In the genomic region with DNA sequence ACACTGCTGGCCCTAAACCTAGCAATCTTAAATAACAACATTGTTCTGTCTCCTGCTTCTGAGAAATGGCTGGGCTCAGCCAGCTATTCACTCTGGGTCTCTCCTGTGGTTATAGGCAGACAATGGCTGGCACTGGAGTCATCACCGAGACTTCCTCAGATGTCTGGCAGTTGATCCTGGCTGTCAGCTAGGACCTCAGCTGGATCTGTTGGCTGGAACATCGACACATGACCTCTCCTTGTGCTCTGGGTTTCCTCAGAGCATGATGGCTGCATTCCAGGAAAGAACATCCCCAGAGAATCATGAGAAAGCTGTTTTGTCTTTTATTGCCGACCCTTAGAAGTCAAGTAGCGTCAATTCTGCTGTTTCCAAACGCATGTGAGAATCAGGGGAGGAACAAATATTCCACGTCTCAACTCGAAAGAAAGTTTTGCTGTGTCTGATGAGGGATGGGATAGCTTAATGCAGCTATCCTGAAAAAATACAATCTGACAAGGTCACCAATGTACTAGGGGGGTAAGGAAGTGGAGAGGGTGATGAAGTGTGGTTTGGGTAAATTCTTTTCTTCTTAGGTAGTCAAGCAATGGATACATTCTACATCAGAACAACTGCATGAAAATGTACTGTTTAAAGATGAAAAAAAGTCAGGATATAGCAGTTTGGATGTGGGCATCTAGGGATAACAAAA, we compare ENCODE assay signal across 9 mouse cellular contexts.
A peak's percentile ranks its signal among the peaks of the same experiment; 100 is the strongest.
DNase-seq lines count a peak whose midpoint lies in the region; ATAC-seq lines count a peak whose summit lies in the region.
"Had no signal": no experiment of that assay in that cellular context is flagged by ENCODE, and none has a peak within 500 bp of the region (broad histone marks: within the 10 kb centered on the region; RNA-seq: fewer than 3 reads in every experiment).

No protein-coding gene starts in this region.

- ATAC-seq in kidney, embryonic 14.5 days (ENCODE audit: low FRiP score, low TSS enrichment) = no peak
- ATAC-seq in neural tube, embryonic 15.5 days (ENCODE audit: low FRiP score) = peak; percentile 59; the same call in 1 of the 2 replicates
- no peak for ATAC-seq in CD4-positive, CD25-positive, alpha-beta regulatory T cell, adult 4 months
- no peak for ATAC-seq in liver, embryonic 12.5 days

- H3K4me2 ChIP-seq in kidney, embryonic 14.5 days (replicated peaks; ENCODE audit: low read depth, low read length) = no peak overlapping the region
- no peak overlapping the region for H3K4me2 ChIP-seq in neural tube, embryonic 15.5 days
- H3K4me2 ChIP-seq in liver, embryonic 12.5 days = no peak overlapping the region
- H3K4me2 ChIP-seq: neural tube, embryonic 13.5 days had no signal

- H3K27ac ChIP-seq in kidney, embryonic 14.5 days (ENCODE audit: low read depth, low read length) = no peak overlapping the region
- H3K27ac ChIP-seq in neural tube, embryonic 15.5 days (replicated peaks) = no peak overlapping the region; the same call in 1 of the 2 replicates
- H3K27ac ChIP-seq in liver, embryonic 12.5 days = no peak overlapping the region
- H3K27ac ChIP-seq: neural tube, embryonic 13.5 days had no signal

- H3K9me3 ChIP-seq in kidney, embryonic 14.5 days (ENCODE audit: control insufficient read depth, low read length) = no peaks in the 10 kb centered on the region
- no peaks in the 10 kb centered on the region for H3K9me3 ChIP-seq in neural tube, embryonic 15.5 days (replicated peaks)
- H3K9me3 ChIP-seq in liver, embryonic 12.5 days (replicated peaks) = no peaks in the 10 kb centered on the region
- H3K9me3 ChIP-seq: neural tube, embryonic 13.5 days had no signal

- H3K36me3 ChIP-seq in kidney, embryonic 14.5 days (ENCODE audit: control insufficient read depth, insufficient read depth, low read length) = no peaks in the 10 kb centered on the region
- no peaks in the 10 kb centered on the region for H3K36me3 ChIP-seq in neural tube, embryonic 15.5 days
- no peaks in the 10 kb centered on the region for H3K36me3 ChIP-seq in liver, embryonic 12.5 days
- H3K36me3 ChIP-seq: neural tube, embryonic 13.5 days had no signal

- no peaks in the 10 kb centered on the region for H3K27me3 ChIP-seq in kidney, embryonic 14.5 days (ENCODE audit: control insufficient read depth, insufficient read depth, low read length)
- no peaks in the 10 kb centered on the region for H3K27me3 ChIP-seq in neural tube, embryonic 15.5 days (replicated peaks)
- no peaks in the 10 kb centered on the region for H3K27me3 ChIP-seq in liver, embryonic 12.5 days (replicated peaks)
- H3K27me3 ChIP-seq: neural tube, embryonic 13.5 days had no signal

- WGBS in kidney, embryonic 14.5 days = 32% methylated on average over 7 of the region's 7 CpGs
- 28% methylated on average over 7 of the region's 7 CpGs for WGBS in neural tube, embryonic 15.5 days
- 49% methylated on average over 7 of the region's 7 CpGs for WGBS in liver, embryonic 12.5 days (ENCODE audit: insufficient replicate concordance)

- H3K4me3 ChIP-seq in kidney, embryonic 14.5 days (ENCODE audit: low read length) = no peak overlapping the region
- no peak overlapping the region for H3K4me3 ChIP-seq in neural tube, embryonic 15.5 days (replicated peaks)
- H3K4me3 ChIP-seq in liver, embryonic 12.5 days = no peak overlapping the region
- H3K4me3 ChIP-seq: neural tube, embryonic 13.5 days had no signal

- DNase-seq in kidney, adult 11 months = peak; percentile 60
- DNase-seq in adrenal gland, adult 8-10 months = peak; percentile 28
- peak; percentile 83 for DNase-seq in gastrocnemius, postnatal 25 days
- peak; percentile 67 for DNase-seq in kidney, adult 9 months

- H3K4me1 ChIP-seq in kidney, embryonic 14.5 days (ENCODE audit: control insufficient read depth, insufficient read depth, low read length) = no peaks in the 10 kb centered on the region
- peaks cover 5% of the 10 kb centered on the region; the same call in 1 of the 2 replicates for H3K4me1 ChIP-seq in neural tube, embryonic 15.5 days
- no peaks in the 10 kb centered on the region for H3K4me1 ChIP-seq in liver, embryonic 12.5 days
- H3K4me1 ChIP-seq: neural tube, embryonic 13.5 days had no signal

- H3K9ac ChIP-seq in kidney, embryonic 14.5 days (ENCODE audit: low read depth, low read length) = no peak overlapping the region
- no peak overlapping the region for H3K9ac ChIP-seq in neural tube, embryonic 15.5 days (replicated peaks)
- H3K9ac ChIP-seq in liver, embryonic 12.5 days = no peak overlapping the region
- H3K9ac ChIP-seq: neural tube, embryonic 13.5 days had no signal

Comparison
In these comparisons a context has a peak if more than half of its experiments do, and no peak if none do; other contexts are left out.
1. DNase-seq: peak in every context shown above with its lines; median percentile 83 in gastrocnemius, postnatal 25 days; 67 in kidney, adult 9 months; 60 in kidney, adult 11 months; 28 in adrenal gland, adult 8-10 months.